Mouse (Mus musculus) testis, adult 2 months (tissue): Measurements from ENCODE around the gene Ptprt. TPM values are rescaled to one million over a fixed set of nuclear protein-coding genes. Genes with fewer than 3 reads are reported as not detected.

Experiments used
- H3K27ac ChIP-seq: fragments of 200-500 bp; 2 replicates; pipeline ENCODE4 v1.5.1; 2012; ENCODE audit warnings: low read depth, low read length; ENCODE audit not compliant: control insufficient read depth, insufficient read depth
- H3K27me3 ChIP-seq: fragments of 200-500 bp; 2 replicates; pipeline ENCODE4 v1.6.1; 2012; ENCODE audit warnings: mild to moderate bottlenecking, low read length, moderate library complexity; ENCODE audit not compliant: control insufficient read depth, insufficient read depth
- H3K36me3 ChIP-seq: fragments of 200-500 bp; 2 replicates; pipeline ENCODE4 v1.6.1; 2012; ENCODE audit warnings: mild to moderate bottlenecking, low read length; ENCODE audit not compliant: control insufficient read depth, insufficient read depth
- H3K4me1 ChIP-seq: fragments of 200-500 bp; 2 replicates; pipeline ENCODE4 v1.6.1; 2012; ENCODE audit warnings: low read length; ENCODE audit not compliant: control insufficient read depth, insufficient read depth
- H3K4me3 ChIP-seq: fragments of 200-500 bp; 2 replicates; pipeline ENCODE4 v1.5.1; 2012; ENCODE audit warnings: low read depth, mild to moderate bottlenecking, low read length, moderate library complexity, mixed read lengths; ENCODE audit not compliant: control insufficient read depth
- CTCF ChIP-seq: fragments of 200-500 bp; IDR thresholded peaks from 2 replicates; pipeline ENCODE4 v1.5.1; 2012; ENCODE audit warnings: low read depth, mild to moderate bottlenecking, inconsistent platforms, low read length, moderate library complexity; ENCODE audit not compliant: control insufficient read depth, insufficient read depth, insufficient replicate concordance
- POLR2A ChIP-seq: fragments of 200-500 bp; IDR thresholded peaks from 2 replicates; pipeline ENCODE4 v1.6.1; 2012; ENCODE audit warnings: low read depth, mild to moderate bottlenecking, inconsistent platforms, low read length, moderate library complexity; ENCODE audit not compliant: control insufficient read depth
- polyA plus RNA-seq: library from polyadenylated mRNA; depleted of rRNA; stranded (reverse); fragments of >200 nt; gene quantifications from 2 replicates; pipeline ENCODE4 v1.2.3, GENCODE M21; 2012

The Ptprt gene
- polyA plus RNA-seq, 1 experiment = 1.6 TPM

- no peaks in the 10 kb centered on the region for H3K36me3 ChIP-seq
- no peak overlapping the region for H3K27ac ChIP-seq
- H3K27me3 ChIP-seq = no peaks in the 10 kb centered on the region
- no peak for TF ChIP-seq POLR2A
- TF ChIP-seq CTCF = no peak
- no peaks in the 10 kb centered on the region for H3K4me1 ChIP-seq
- H3K4me3 ChIP-seq = no peak overlapping the region
Measured at GRCm38 (mm10) chr2:162050198-162050597, 610.7 kb downstream of the Ptprt start.

DNA sequence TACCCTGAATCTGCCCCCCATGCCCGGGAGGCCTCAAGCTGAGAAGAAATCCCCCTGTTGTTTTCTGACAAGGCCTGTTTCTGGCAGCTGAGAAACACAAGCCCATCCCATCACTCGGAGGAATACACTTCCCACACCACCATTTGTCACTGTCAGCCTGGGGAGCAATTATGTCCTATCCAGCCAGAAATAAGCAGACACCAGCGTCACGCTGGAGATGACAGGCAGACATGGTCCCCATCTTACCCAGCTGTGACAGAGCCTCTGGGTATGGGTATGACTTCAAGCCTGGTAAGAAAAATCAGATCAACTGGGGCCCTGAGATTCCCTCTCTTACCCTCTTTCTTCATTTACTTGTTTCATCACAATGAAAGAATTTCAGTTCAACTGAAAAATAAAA, 625.3 kb downstream of the Ptprt start:
- no peaks in the 10 kb centered on the region for H3K36me3 ChIP-seq
- H3K27ac ChIP-seq = no peak overlapping the region
- H3K4me3 ChIP-seq = no peak overlapping the region
- H3K27me3 ChIP-seq = no peaks in the 10 kb centered on the region
- H3K4me1 ChIP-seq = no peaks in the 10 kb centered on the region
- TF ChIP-seq CTCF = no peak
- TF ChIP-seq POLR2A = no peak

DNA sequence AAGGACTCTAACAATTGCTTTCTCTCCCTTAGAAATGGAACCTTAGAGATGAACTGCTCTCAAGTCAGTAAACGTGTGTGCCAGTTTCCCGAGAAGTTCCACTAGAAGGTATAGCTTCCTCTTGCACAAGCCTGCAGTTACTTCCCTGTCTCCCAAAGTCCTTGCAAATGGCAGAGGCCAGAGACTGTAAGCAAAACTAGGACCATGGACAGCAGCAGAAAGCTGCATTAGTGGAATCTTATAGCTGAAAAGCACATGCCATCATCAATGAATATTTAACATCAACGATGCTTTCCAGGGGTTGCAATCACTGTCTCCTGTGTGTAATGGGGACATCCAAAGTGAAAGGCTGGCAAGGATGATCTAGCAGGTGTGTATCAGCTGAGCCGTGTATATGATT, 629.3 kb downstream of the Ptprt start:
- TF ChIP-seq POLR2A (no peak), CTCF (no peak)
- H3K27ac ChIP-seq = no peak overlapping the region
- no peaks in the 10 kb centered on the region for H3K36me3 ChIP-seq
- no peaks in the 10 kb centered on the region for H3K27me3 ChIP-seq
- H3K4me3 ChIP-seq = no peak overlapping the region
- H3K4me1 ChIP-seq = no peaks in the 10 kb centered on the region

- Histone ChIP-seq H3K36me3 (no peaks in the 10 kb centered on the region), H3K4me1 (no peaks in the 10 kb centered on the region), H3K4me3 (no peak overlapping the region), H3K27me3 (no peaks in the 10 kb centered on the region), H3K27ac (no peak overlapping the region)
- TF ChIP-seq CTCF (no peak), POLR2A (no peak)
Measured at GRCm38 (mm10) chr2:162001016-162001415, 659.9 kb downstream of the Ptprt start.

DNA sequence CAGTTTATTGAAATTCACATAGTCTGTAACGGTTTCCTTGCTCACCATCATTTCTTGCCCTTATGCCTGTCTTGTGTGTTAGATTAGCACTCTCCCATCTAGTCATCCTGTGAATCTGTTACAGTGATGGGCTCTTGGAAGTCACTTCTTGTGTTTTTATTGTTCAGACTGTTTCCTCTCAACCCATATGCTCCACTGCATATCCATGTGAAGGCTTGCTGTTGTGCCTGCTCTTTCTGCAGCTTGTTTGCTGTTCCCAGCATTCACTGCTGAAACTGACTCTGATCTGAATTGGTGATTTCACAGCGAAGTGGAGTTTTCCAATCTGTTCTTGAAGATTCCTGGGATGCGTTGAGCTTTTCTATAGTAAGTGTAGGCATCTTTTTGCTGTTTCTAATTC, 678.6 kb downstream of the Ptprt start:
- Histone ChIP-seq H3K27me3 (no peaks in the 10 kb centered on the region), H3K27ac (no peak overlapping the region), H3K4me3 (no peak overlapping the region), H3K36me3 (no peaks in the 10 kb centered on the region), H3K4me1 (no peaks in the 10 kb centered on the region)
- no peak for TF ChIP-seq POLR2A
- no peak for TF ChIP-seq CTCF

DNA sequence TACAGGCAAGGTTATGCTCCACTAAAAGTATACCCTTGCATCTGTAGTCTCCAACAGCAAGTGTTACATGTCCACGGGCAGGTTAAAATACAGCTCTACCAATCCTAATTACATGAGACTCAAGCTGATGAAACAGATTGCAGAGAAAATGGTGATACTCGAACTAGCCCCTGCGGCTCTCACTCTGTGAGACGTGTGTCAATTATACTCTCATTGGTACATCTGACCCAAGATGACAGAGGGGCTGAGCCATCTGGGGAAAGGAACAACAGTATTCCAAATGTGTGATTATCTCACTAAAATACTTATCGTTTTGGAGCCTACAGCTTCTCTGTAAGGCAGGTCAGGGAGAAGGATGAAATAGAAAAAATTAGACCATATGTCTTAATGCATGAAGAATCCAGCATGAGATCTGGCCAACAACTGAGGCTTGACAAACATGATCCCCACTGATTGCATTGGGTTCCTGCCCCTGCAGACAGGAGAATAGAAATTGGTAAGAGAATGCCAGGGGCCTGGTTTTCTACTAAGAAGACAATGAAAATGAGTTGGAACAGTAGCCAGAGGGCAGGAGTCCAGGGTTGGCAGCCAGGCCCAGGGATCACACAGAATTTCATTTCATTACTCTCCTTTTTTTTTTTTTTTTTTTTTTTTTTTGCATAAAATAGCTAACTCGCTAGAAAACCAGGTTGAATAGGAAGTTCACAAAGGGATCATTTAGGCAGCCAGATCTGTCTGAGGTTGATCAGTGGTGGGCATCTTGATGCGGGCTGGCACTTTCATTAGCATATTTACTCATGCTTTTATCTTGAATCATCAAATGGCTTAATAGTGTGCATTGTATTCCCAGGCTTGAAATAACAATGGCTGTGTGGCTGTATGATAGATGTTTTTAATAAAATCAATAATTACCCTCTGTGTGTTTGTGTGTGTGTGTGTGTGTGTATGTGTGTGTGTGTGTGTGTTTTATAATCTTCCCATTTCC, 699.5 kb downstream of the Ptprt start:
- Histone ChIP-seq H3K27ac (no peak overlapping the region), H3K4me3 (no peak overlapping the region), H3K36me3 (no peaks in the 10 kb centered on the region), H3K4me1 (no peaks in the 10 kb centered on the region), H3K27me3 (no peaks in the 10 kb centered on the region)
- no peak for TF ChIP-seq POLR2A
- TF ChIP-seq CTCF = no peak

- Histone ChIP-seq H3K4me1 (no peaks in the 10 kb centered on the region), H3K4me3 (no peak overlapping the region), H3K36me3 (no peaks in the 10 kb centered on the region), H3K27ac (no peak overlapping the region), H3K27me3 (no peaks in the 10 kb centered on the region)
- no peak for TF ChIP-seq CTCF
- TF ChIP-seq POLR2A = no peak
Measured at GRCm38 (mm10) chr2:161945424-161945823, 715.5 kb downstream of the Ptprt start.

GRCm38 (mm10) chr2:161944689-161945088, 716.3 kb downstream of the Ptprt start:
- Histone ChIP-seq H3K36me3 (no peaks in the 10 kb centered on the region), H3K27me3 (no peaks in the 10 kb centered on the region), H3K4me1 (no peaks in the 10 kb centered on the region), H3K4me3 (no peak overlapping the region), H3K27ac (no peak overlapping the region)
- no peak for TF ChIP-seq POLR2A
- no peak for TF ChIP-seq CTCF
